Mouse (Mus musculus): ENCODE measurements around the gene Hsd17b12. TPM values are rescaled to one million over a fixed set of nuclear protein-coding genes. Genes with fewer than 3 reads are reported as not detected.
A peak's percentile ranks its signal among the peaks of the same experiment; 100 is the strongest.

Gene Hsd17b12
- 129 and 132 TPM in 2 replicates for polyA plus RNA-seq (2014; fragmentation: Nextera tagmentation; extraction: Ambion mirVana)

DNA sequence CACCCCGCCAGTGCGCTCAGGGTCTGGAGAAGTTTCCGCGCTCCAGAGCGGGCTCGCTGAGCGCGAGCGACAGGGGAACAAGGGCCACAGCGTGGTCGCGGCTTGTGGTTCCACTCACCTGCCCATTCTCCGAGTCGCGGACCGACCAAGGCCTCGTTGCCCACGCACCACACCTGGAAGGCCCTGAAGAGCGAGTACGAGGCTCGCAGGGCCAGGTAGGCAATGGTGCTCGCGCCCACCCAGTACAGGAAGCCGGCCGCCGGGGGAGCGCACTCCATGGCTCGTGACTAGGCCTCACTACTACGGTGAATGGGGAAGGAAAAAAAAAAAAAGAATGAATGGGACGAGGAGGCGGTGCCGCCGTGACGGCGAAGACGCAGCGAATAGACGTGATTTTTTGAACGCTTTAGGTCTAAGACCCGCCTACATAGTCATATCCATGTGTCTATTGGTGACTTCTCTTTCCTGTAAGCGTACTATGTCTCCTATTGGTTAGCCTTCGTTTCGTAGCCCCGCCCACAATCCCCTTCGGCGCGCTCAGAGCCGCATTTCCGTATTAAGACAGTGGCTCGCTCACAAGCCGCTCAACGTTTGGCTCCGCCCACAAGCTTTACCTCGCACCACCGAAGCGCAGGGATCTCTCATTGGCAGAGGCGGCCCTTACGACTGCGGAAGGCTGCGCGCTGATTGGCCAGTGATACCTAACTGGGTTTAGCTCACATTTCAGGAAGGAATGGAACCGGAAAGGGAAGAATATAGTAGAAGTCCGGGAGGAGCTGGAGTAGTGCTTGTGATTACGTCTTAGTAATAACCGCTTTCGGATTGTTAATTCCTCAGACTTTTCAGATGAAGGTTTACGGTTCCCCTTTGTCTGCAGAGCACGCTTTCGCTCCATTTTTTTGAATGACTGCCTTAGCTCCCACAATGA, at the start of gene Hsd17b12:
Gene Hsd17b12 (minus strand): TSS at position 373 of the 928 bp plus-strand sequence.
- ATAC-seq (ENCODE audit: low FRiP score) = peak; percentile 100
- Histone ChIP-seq H3K9me3 (ENCODE audit: control insufficient read depth, low read length) (no peaks in the 10 kb centered on the region), H3K4me1 (replicated peaks; ENCODE audit: control insufficient read depth, insufficient read depth, low read length) (no peaks in the 10 kb centered on the region), H3K27me3 (ENCODE audit: control insufficient read depth, insufficient read depth, low read length) (no peaks in the 10 kb centered on the region), H3K36me3 (ENCODE audit: control insufficient read depth, insufficient read depth, low read length) (no peaks in the 10 kb centered on the region), H3K27ac (ENCODE audit: low read depth, low read length) (peak within 1 kb of the TSS; percentile 87), H3K4me3 (ENCODE audit: low read depth, low read length) (peak within 1 kb of the TSS; percentile 81), H3K4me2 (replicated peaks; ENCODE audit: low read depth, low read length) (peak within 1 kb of the TSS; percentile 53), H3K9ac (ENCODE audit: low read depth, low read length) (peak within 1 kb of the TSS; percentile 62)
- DNase-seq (ENCODE audit: low spot score) = peak; percentile 100
- WGBS = under 1% methylated on average over 69 of the region's 69 CpGs

GRCm38 (mm10) chr2:94184906-94185305, 27.1 kb upstream of the Hsd17b12 start:
- no peaks in the 10 kb centered on the region for H3K4me1 ChIP-seq (replicated peaks; ENCODE audit: control insufficient read depth, insufficient read depth, low read length)
- no peak overlapping the region for H3K4me2 ChIP-seq (replicated peaks; ENCODE audit: low read depth, low read length)
- no peak overlapping the region for H3K9ac ChIP-seq (ENCODE audit: low read depth, low read length)
- no peaks in the 10 kb centered on the region for H3K36me3 ChIP-seq (ENCODE audit: control insufficient read depth, insufficient read depth, low read length)
- DNase-seq (ENCODE audit: low spot score) (no peak), ATAC-seq (ENCODE audit: low FRiP score) (no peak)
- H3K27ac ChIP-seq (ENCODE audit: low read depth, low read length) = no peak overlapping the region
- H3K27me3 ChIP-seq (ENCODE audit: control insufficient read depth, insufficient read depth, low read length) = no peaks in the 10 kb centered on the region
- 86% methylated on average over 2 of the region's 2 CpGs for WGBS
- no peak overlapping the region for H3K4me3 ChIP-seq (ENCODE audit: low read depth, low read length)
- no peaks in the 10 kb centered on the region for H3K9me3 ChIP-seq (ENCODE audit: control insufficient read depth, low read length)

DNA sequence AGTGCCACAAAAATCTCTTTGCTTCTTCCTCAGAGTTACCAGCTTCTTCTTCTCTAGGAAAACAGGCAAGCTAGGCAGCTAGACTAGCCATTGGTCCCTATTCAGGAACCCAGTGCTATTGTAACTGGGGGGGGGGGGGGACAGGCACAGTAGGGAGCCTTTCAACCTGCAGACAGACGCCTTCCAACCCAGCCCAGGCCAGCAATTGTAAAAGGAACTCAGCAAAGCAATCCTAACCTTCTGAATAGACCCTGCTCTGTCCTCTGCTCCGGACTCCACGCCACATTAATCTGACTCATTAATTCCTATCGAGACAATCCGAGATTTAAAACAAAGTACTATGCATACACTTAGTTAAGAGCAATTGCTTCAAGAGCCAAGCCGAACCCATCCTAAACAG, 26.4 kb upstream of the Hsd17b12 start:
- Histone ChIP-seq H3K36me3 (ENCODE audit: control insufficient read depth, insufficient read depth, low read length) (no peaks in the 10 kb centered on the region), H3K9ac (ENCODE audit: low read depth, low read length) (0 out of 2 replicates have a peak overlapping the region, but pooled peaks have one; percentile 2), H3K4me3 (ENCODE audit: low read depth, low read length) (no peak overlapping the region), H3K9me3 (ENCODE audit: control insufficient read depth, low read length) (no peaks in the 10 kb centered on the region), H3K4me2 (replicated peaks; ENCODE audit: low read depth, low read length) (no peak overlapping the region), H3K27me3 (ENCODE audit: control insufficient read depth, insufficient read depth, low read length) (no peaks in the 10 kb centered on the region), H3K4me1 (replicated peaks; ENCODE audit: control insufficient read depth, insufficient read depth, low read length) (no peaks in the 10 kb centered on the region), H3K27ac (ENCODE audit: low read depth, low read length) (no peak overlapping the region)
- WGBS = 14% methylated on average over 6 of the region's 6 CpGs
- DNase-seq (ENCODE audit: low spot score) (no peak), ATAC-seq (ENCODE audit: low FRiP score) (peak; percentile 40; the same call in 1 of the 2 replicates)

DNA sequence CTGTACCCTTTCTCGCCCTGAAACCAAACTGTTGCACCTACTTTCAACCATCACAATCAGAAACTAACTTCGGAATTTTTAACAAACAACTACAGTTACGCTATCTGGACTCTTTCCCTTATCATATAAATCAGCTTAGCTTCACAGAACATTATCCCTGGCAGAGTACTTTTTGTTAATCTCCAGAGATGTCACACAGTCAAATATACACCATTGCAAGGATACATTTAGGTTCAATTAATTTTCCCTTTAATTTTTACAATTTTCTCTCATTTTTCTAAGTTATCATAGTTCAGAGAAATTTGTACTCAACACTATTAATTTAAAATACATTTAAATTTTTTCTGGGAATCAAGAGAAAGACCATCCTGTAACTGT, 21.3 kb upstream of the Hsd17b12 start:
- no peaks in the 10 kb centered on the region for H3K27me3 ChIP-seq (ENCODE audit: control insufficient read depth, insufficient read depth, low read length)
- H3K27ac ChIP-seq (ENCODE audit: low read depth, low read length) = no peak overlapping the region
- no peaks in the 10 kb centered on the region for H3K36me3 ChIP-seq (ENCODE audit: control insufficient read depth, insufficient read depth, low read length)
- ATAC-seq (ENCODE audit: low FRiP score) = peak; percentile 76
- 0% methylated on average over 3 of the region's 3 CpGs for WGBS
- H3K9me3 ChIP-seq (ENCODE audit: control insufficient read depth, low read length) = no peaks in the 10 kb centered on the region
- no peak for DNase-seq (ENCODE audit: low spot score)
- no peak overlapping the region; the same call in 1 of the 2 replicates for H3K9ac ChIP-seq (ENCODE audit: low read depth, low read length)
- H3K4me1 ChIP-seq (replicated peaks; ENCODE audit: control insufficient read depth, insufficient read depth, low read length) = 0 out of 2 replicates have a peak, but pooled peaks cover 3% of the 10 kb centered on the region
- no peak overlapping the region for H3K4me2 ChIP-seq (replicated peaks; ENCODE audit: low read depth, low read length)
- H3K4me3 ChIP-seq (ENCODE audit: low read depth, low read length) = peak overlapping the region; percentile 95

GRCm38 (mm10) chr2:94178321-94179029, 20.7 kb upstream of the Hsd17b12 start:
- no peaks in the 10 kb centered on the region for H3K9me3 ChIP-seq (ENCODE audit: control insufficient read depth, low read length)
- H3K4me3 ChIP-seq (ENCODE audit: low read depth, low read length) = peak overlapping the region; percentile 95
- peak overlapping the region; percentile 80 for H3K4me2 ChIP-seq (replicated peaks; ENCODE audit: low read depth, low read length)
- WGBS = 2% methylated on average over 22 of the region's 22 CpGs
- no peak overlapping the region for H3K27ac ChIP-seq (ENCODE audit: low read depth, low read length)
- ATAC-seq (ENCODE audit: low FRiP score) (peak; percentile 98), DNase-seq (ENCODE audit: low spot score) (peak; percentile 91)
- H3K36me3 ChIP-seq (ENCODE audit: control insufficient read depth, insufficient read depth, low read length) = no peaks in the 10 kb centered on the region
- H3K27me3 ChIP-seq (ENCODE audit: control insufficient read depth, insufficient read depth, low read length) = no peaks in the 10 kb centered on the region
- peak overlapping the region; percentile 91 for H3K9ac ChIP-seq (ENCODE audit: low read depth, low read length)
- 0 out of 2 replicates have a peak, but pooled peaks cover 3% of the 10 kb centered on the region for H3K4me1 ChIP-seq (replicated peaks; ENCODE audit: control insufficient read depth, insufficient read depth, low read length)

GRCm38 (mm10) chr2:94177294-94177693, 19.5 kb upstream of the Hsd17b12 start:
- WGBS = 88% methylated on average over 6 of the region's 6 CpGs
- H3K4me2 ChIP-seq (replicated peaks; ENCODE audit: low read depth, low read length) = no peak overlapping the region
- no peak for DNase-seq (ENCODE audit: low spot score)
- H3K4me1 ChIP-seq (replicated peaks; ENCODE audit: control insufficient read depth, insufficient read depth, low read length) = 0 out of 2 replicates have a peak, but pooled peaks cover 3% of the 10 kb centered on the region
- no peak overlapping the region for H3K4me3 ChIP-seq (ENCODE audit: low read depth, low read length)
- no peak for ATAC-seq (ENCODE audit: low FRiP score)
- no peaks in the 10 kb centered on the region for H3K36me3 ChIP-seq (ENCODE audit: control insufficient read depth, insufficient read depth, low read length)
- no peaks in the 10 kb centered on the region for H3K9me3 ChIP-seq (ENCODE audit: control insufficient read depth, low read length)
- H3K27ac ChIP-seq (ENCODE audit: low read depth, low read length) = no peak overlapping the region
- no peak overlapping the region for H3K9ac ChIP-seq (ENCODE audit: low read depth, low read length)
- no peaks in the 10 kb centered on the region for H3K27me3 ChIP-seq (ENCODE audit: control insufficient read depth, insufficient read depth, low read length)

DNA sequence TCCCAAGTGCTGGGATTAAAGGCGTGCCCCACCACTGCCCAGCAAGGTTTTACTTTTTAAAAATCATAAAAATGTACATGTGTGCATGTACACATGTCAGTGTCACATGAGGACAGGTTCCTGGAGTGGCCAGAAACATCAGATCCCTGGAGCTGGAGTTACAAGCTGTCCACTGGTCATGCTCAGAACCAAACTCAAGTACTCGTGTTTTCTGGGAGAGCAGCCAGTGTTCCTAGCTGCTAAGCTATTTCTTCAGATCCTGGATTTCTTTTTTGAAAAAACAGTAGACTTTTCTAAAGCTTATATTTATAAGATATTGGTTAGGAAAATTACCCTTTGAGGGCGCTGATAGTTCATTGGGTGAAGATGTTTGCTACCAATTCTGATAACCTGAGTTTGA, 18.6 kb upstream of the Hsd17b12 start:
- ATAC-seq (ENCODE audit: low FRiP score) (no peak), DNase-seq (ENCODE audit: low spot score) (no peak)
- WGBS = 93% methylated on average over 3 of the region's 3 CpGs
- no peaks in the 10 kb centered on the region for H3K9me3 ChIP-seq (ENCODE audit: control insufficient read depth, low read length)
- H3K27me3 ChIP-seq (ENCODE audit: control insufficient read depth, insufficient read depth, low read length) = no peaks in the 10 kb centered on the region
- H3K9ac ChIP-seq (ENCODE audit: low read depth, low read length) = no peak overlapping the region
- H3K4me3 ChIP-seq (ENCODE audit: low read depth, low read length) = no peak overlapping the region
- 0 out of 2 replicates have a peak, but pooled peaks cover 3% of the 10 kb centered on the region for H3K4me1 ChIP-seq (replicated peaks; ENCODE audit: control insufficient read depth, insufficient read depth, low read length)
- H3K4me2 ChIP-seq (replicated peaks; ENCODE audit: low read depth, low read length) = no peak overlapping the region
- H3K27ac ChIP-seq (ENCODE audit: low read depth, low read length) = no peak overlapping the region
- H3K36me3 ChIP-seq (ENCODE audit: control insufficient read depth, insufficient read depth, low read length) = no peaks in the 10 kb centered on the region

- no peaks in the 10 kb centered on the region for H3K27me3 ChIP-seq (ENCODE audit: control insufficient read depth, insufficient read depth, low read length)
- H3K36me3 ChIP-seq (ENCODE audit: control insufficient read depth, insufficient read depth, low read length) = no peaks in the 10 kb centered on the region
- H3K27ac ChIP-seq (ENCODE audit: low read depth, low read length) = no peak overlapping the region
- no peak overlapping the region for H3K9ac ChIP-seq (ENCODE audit: low read depth, low read length)
- DNase-seq (ENCODE audit: low spot score) (no peak), ATAC-seq (ENCODE audit: low FRiP score) (no peak)
- no peak overlapping the region for H3K4me2 ChIP-seq (replicated peaks; ENCODE audit: low read depth, low read length)
- 0 out of 2 replicates have a peak, but pooled peaks cover 3% of the 10 kb centered on the region for H3K4me1 ChIP-seq (replicated peaks; ENCODE audit: control insufficient read depth, insufficient read depth, low read length)
- 94% methylated on average over 13 of the region's 13 CpGs for WGBS
- no peak overlapping the region for H3K4me3 ChIP-seq (ENCODE audit: low read depth, low read length)
- H3K9me3 ChIP-seq (ENCODE audit: control insufficient read depth, low read length) = no peaks in the 10 kb centered on the region
Observed at GRCm38 (mm10) chr2:94173549-94173948, 15.8 kb upstream of the Hsd17b12 start.
